Mouse (Mus musculus) midbrain, embryonic 14.5 days (tissue): ENCODE data around the gene Kcnk3. TPM values are rescaled to one million over a fixed set of nuclear protein-coding genes. Genes with fewer than 3 reads are reported as not detected.

Source experiments
- ATAC-seq: fragments of 200-750 bp; cut with Nextera tagmentation; 2 replicates; pipeline ENCODE4 v1.8.0; 2017; ENCODE audit warnings: moderate number of reproducible peaks, moderate library complexity; ENCODE audit not compliant: low FRiP score, low TSS enrichment
- DNase-seq: peaks from one replicate; pipeline ENCODE4 v3.0.0-alpha.2; 2015
- H3K27ac ChIP-seq: fragments of 300-500 bp; sonication (generic); replicated peaks from 2 replicates; pipeline ENCODE4 v1.5.1; 2014; ENCODE audit warnings: mild to moderate bottlenecking, low read depth, low read length, moderate library complexity
- H3K27me3 ChIP-seq: fragments of 300-500 bp; sonication (generic); 2 replicates; pipeline ENCODE4 v1.6.1; 2014; ENCODE audit warnings: low read length, control low read depth, mixed read lengths; ENCODE audit not compliant: control insufficient read depth, insufficient read depth
- H3K36me3 ChIP-seq: fragments of 300-500 bp; sonication (generic); 2 replicates; pipeline ENCODE4 v1.6.1; 2014; ENCODE audit warnings: low read length, control low read depth; ENCODE audit not compliant: control insufficient read depth, insufficient read depth
- H3K4me1 ChIP-seq: fragments of 300-500 bp; sonication (generic); 2 replicates; pipeline ENCODE4 v1.6.1; 2014; ENCODE audit warnings: mild to moderate bottlenecking, antibody characterized with exemption, low read length, control low read depth; ENCODE audit not compliant: control insufficient read depth, insufficient read depth
- H3K4me2 ChIP-seq: fragments of 300-500 bp; sonication (generic); 2 replicates; pipeline ENCODE4 v1.6.1; 2014; ENCODE audit warnings: mild to moderate bottlenecking, low read length, moderate library complexity
- H3K4me3 ChIP-seq: fragments of 300-500 bp; sonication (generic); replicated peaks from 2 replicates; pipeline ENCODE4 v1.5.1; 2014; ENCODE audit warnings: low read depth, low read length
- H3K9ac ChIP-seq: fragments of 300-500 bp; sonication (generic); replicated peaks from 2 replicates; pipeline ENCODE4 v1.6.1; 2014; ENCODE audit warnings: mild to moderate bottlenecking, low read length, moderate library complexity
- H3K9me3 ChIP-seq: fragments of 300-500 bp; sonication (generic); 2 replicates; pipeline ENCODE4 v1.6.1; 2016; ENCODE audit warnings: low read length, control low read depth, mixed read lengths; ENCODE audit not compliant: control insufficient read depth
- WGBS: fragments of 180-500 bp; shearing (Covaris S2); extraction: QIAGEN DNeasy Blood & Tissue Kit; methylation state at CpG from one replicate; pipeline ENCODE4 v1.1.7; 2014; 5-methylcytosine and 5-hydroxymethylcytosine counted together
- polyA plus RNA-seq: library from polyadenylated mRNA; unstranded; fragments of >200 nt; fragmentation: Nextera tagmentation; extraction: Ambion mirVana; gene quantifications from 2 replicates; pipeline ENCODE4 v1.2.1, GENCODE M21; 2014

Kcnk3 gene
- 4.7 and 6.6 TPM in 2 replicates for polyA plus RNA-seq

GRCm38 (mm10) chr5:30587681-30588300, at the start of gene Kcnk3:
Gene Kcnk3 (plus strand): TSS chr5:30588170.
- H3K27me3 ChIP-seq = peaks cover 22% of the 10 kb centered on the region

DNA sequence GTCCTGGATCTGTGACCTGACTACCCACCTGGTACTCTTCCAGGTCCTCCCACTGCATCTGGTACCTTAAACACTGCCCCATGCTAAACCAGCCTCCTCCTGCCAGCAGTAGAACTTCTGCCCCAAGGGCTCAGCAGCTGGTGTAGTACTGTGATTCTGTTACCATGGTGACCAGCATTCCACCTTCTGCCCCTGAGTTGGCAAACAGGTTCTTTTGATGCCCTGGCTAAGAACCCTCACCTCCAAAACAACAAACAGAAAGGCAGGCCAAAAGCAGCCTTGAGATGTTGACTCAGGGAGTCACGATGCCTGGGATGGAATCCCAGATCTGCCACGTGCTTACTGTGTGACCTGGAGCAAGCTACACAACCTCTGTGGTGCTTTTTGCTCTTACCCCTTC, 42.3 kb upstream of the Kcnk3 start, which contains the start of gene Cib4:
Cib4 (minus strand) TSS at position 139 of the 400 bp plus-strand sequence.
- no peak within 1 kb of the TSS for H3K4me3 ChIP-seq
- DNase-seq (no peak), ATAC-seq (no peak)
- H3K9me3 ChIP-seq = no peaks in the 10 kb centered on the region
- H3K27me3 ChIP-seq = no peaks in the 10 kb centered on the region
- no peaks in the 10 kb centered on the region for H3K36me3 ChIP-seq
- no peak within 1 kb of the TSS for H3K9ac ChIP-seq
- no peak within 1 kb of the TSS for H3K27ac ChIP-seq
- H3K4me2 ChIP-seq = no peak within 1 kb of the TSS
- H3K4me1 ChIP-seq = no peaks in the 10 kb centered on the region
- 50% methylated on average over 2 of the region's 2 CpGs for WGBS

More at GRCm38 (mm10) chr5:30587681-30588300, at the start of gene Kcnk3:
- Histone ChIP-seq H3K9me3 (no peaks in the 10 kb centered on the region), H3K4me2 (peak within 1 kb of the TSS; percentile 90), H3K27ac (peak within 1 kb of the TSS; percentile 75), H3K36me3 (no peaks in the 10 kb centered on the region), H3K4me1 (peaks cover 12% of the 10 kb centered on the region), H3K4me3 (peak within 1 kb of the TSS; percentile 60), H3K9ac (peak within 1 kb of the TSS; percentile 69)
- WGBS = under 1% methylated on average over 33 of the region's 54 CpGs
- ATAC-seq (peak; percentile 61; the same call in 1 of the 2 replicates), DNase-seq (peak; percentile 67)

GRCm38 (mm10) chr5:30548681-30549080, 39.3 kb upstream of the Kcnk3 start:
- Histone ChIP-seq H3K4me2 (no peak overlapping the region), H3K27me3 (no peaks in the 10 kb centered on the region), H3K9ac (no peak overlapping the region), H3K36me3 (no peaks in the 10 kb centered on the region), H3K27ac (no peak overlapping the region), H3K9me3 (no peaks in the 10 kb centered on the region), H3K4me3 (no peak overlapping the region), H3K4me1 (no peaks in the 10 kb centered on the region)
- ATAC-seq = no peak
- no peak for DNase-seq
- 51% methylated on average over 2 of the region's 2 CpGs for WGBS

DNA sequence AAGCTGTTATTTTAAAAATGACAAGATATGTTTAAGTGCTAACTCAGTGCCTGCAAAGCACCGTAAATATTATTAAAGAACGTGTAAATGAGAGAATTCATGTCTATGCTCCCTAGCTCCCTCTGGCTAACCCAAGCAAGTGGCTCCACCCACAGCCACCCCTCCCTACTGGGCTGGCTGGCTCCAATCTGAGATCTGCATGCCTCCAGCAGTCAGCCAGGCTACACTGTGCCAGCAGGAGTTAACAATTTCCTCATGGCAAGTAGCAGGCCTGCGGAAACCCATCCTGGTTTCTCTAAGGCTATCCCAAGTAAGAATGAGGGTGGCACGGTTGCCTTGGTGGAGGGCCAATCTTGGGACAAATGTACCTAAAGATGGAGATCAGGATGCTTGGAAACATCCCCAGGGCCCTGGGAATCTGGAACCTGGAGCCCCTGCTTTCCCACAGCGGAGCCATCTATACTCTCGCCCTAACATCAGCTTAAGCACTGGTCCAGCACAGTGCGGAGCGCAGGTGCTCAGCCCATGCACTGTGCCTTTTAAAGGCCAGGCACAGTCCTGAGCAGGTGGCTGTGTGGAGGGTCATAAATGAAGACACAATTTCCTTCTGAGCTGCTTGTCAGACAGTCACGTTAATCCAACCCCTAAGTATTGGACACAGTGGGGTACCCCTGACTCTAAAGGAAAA, 37.5 kb upstream of the Kcnk3 start:
- no peak overlapping the region for H3K4me3 ChIP-seq
- no peaks in the 10 kb centered on the region for H3K27me3 ChIP-seq
- no peak overlapping the region for H3K9ac ChIP-seq
- H3K4me1 ChIP-seq = no peaks in the 10 kb centered on the region
- WGBS = 59% methylated on average over 9 of the region's 9 CpGs
- DNase-seq = peak; percentile 49
- no peak overlapping the region for H3K4me2 ChIP-seq
- H3K27ac ChIP-seq = no peak overlapping the region
- H3K36me3 ChIP-seq = no peaks in the 10 kb centered on the region
- ATAC-seq = no peak
- H3K9me3 ChIP-seq = no peaks in the 10 kb centered on the region

DNA sequence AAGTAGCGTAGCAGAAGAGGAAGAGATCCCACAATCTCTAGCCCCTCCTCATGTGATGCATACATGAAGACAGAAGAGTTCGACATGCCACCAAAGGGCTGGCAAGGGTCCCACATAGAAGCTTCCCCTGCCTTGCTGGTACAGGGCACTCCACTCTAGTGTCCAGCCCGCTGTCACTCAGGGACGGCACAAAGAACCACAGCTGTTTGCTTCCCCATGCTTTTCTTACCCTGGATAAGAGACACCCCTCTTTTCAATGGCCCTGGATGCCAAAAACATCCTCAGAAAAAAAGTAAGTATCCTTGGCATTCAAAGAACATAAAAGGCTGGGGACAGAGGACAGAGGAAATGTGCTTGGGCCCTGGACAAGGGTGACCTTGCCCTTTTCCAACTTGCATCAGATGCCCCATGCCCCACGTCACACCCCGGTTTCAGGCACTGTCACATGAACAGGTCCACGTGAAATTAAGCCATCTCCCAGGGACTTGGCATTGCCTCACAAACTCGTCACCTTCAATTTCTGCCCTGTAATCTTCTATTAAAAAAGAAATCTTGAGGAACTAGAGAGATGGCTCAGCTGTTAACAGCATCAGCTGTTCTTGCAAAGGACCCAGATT, 36.8 kb upstream of the Kcnk3 start:
- H3K4me2 ChIP-seq = no peak overlapping the region
- H3K36me3 ChIP-seq = no peaks in the 10 kb centered on the region
- H3K9me3 ChIP-seq = no peaks in the 10 kb centered on the region
- H3K4me3 ChIP-seq = no peak overlapping the region
- no peaks in the 10 kb centered on the region for H3K27me3 ChIP-seq
- H3K4me1 ChIP-seq = no peaks in the 10 kb centered on the region
- DNase-seq (no peak), ATAC-seq (no peak)
- WGBS = 69% methylated on average over 8 of the region's 8 CpGs
- H3K27ac ChIP-seq = no peak overlapping the region
- H3K9ac ChIP-seq = no peak overlapping the region

DNA sequence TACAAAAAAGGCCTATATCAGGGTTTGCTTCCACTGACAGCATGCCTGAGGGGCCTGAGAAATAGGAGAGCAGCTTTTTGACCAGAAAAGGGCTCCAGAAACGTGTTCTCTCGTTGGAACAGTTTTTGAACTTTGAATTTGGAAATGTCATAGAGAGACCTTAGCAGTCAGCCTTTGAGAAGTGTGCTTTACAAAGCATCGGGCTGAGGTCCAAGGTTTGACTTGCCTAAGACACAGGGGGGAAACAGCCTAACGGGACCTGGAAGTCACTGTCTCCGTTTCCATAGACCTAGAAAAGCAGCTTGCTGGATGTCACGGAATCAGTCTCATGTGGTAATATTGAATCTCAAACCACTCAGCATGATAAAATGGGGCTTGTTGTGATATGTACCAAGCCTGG, 36.0 kb upstream of the Kcnk3 start:
- WGBS = 89% methylated on average over 6 of the region's 6 CpGs

DNA sequence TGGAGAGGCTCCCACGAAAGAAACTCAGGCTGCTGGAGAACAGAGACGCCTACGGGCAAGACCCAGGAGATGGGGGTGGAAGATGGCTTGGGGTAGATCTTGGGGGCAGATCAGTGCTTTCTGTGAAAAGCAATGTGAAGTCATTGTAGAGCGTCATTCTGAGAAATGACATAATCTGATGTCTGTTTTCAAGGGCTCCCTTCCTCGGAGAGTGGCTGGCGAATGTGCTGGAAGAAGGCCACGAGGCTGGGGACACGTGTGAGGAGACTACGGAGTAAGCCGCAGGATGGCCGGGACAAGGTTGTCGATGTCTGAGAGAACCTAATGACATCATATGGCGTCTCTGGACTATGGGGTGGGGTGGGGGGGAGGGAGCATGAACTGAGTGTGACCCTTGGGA, 34.0 kb upstream of the Kcnk3 start:
- Histone ChIP-seq H3K27me3 (no peaks in the 10 kb centered on the region), H3K9ac (no peak overlapping the region), H3K9me3 (no peaks in the 10 kb centered on the region), H3K4me1 (no peaks in the 10 kb centered on the region), H3K4me3 (no peak overlapping the region), H3K27ac (no peak overlapping the region), H3K36me3 (no peaks in the 10 kb centered on the region), H3K4me2 (no peak overlapping the region)
- WGBS = 91% methylated on average over 13 of the region's 13 CpGs
- DNase-seq (no peak), ATAC-seq (no peak)

More for the DNA sequence above, 36.0 kb upstream of the Kcnk3 start:
- H3K4me2 ChIP-seq = no peak overlapping the region
- no peaks in the 10 kb centered on the region for H3K9me3 ChIP-seq
- no peaks in the 10 kb centered on the region for H3K4me1 ChIP-seq
- H3K27me3 ChIP-seq = no peaks in the 10 kb centered on the region
- H3K27ac ChIP-seq = no peak overlapping the region
- no peaks in the 10 kb centered on the region for H3K36me3 ChIP-seq
- H3K4me3 ChIP-seq = no peak overlapping the region
- ATAC-seq = no peak
- DNase-seq = no peak
- no peak overlapping the region for H3K9ac ChIP-seq

DNA sequence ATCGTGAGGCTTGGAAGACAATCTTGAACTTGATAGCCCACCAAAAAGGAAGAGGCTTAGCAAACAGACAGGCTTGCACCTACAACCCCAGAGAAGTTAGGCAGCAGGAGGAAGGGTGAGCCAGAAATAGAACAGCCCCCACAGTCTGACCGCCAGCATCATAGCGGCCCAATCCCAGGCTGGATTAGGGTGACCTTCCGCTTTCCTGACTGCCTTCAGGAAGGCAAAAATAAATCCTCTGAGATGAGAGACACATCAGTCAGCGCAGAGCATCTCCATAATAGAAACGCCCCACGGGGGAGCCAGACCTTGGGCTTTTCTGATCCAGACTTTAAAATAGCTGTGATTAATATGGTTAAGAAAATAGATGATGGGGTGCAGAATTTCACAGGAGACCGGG, 33.0 kb upstream of the Kcnk3 start:
- H3K4me2 ChIP-seq = no peak overlapping the region
- no peaks in the 10 kb centered on the region for H3K27me3 ChIP-seq
- 63% methylated on average over 8 of the region's 8 CpGs for WGBS
- H3K9me3 ChIP-seq = no peaks in the 10 kb centered on the region
- no peaks in the 10 kb centered on the region for H3K4me1 ChIP-seq
- H3K27ac ChIP-seq = no peak overlapping the region
- H3K9ac ChIP-seq = no peak overlapping the region
- H3K36me3 ChIP-seq = no peaks in the 10 kb centered on the region
- ATAC-seq (no peak), DNase-seq (peak; percentile 12)
- H3K4me3 ChIP-seq = no peak overlapping the region
